In the genomic region with DNA sequence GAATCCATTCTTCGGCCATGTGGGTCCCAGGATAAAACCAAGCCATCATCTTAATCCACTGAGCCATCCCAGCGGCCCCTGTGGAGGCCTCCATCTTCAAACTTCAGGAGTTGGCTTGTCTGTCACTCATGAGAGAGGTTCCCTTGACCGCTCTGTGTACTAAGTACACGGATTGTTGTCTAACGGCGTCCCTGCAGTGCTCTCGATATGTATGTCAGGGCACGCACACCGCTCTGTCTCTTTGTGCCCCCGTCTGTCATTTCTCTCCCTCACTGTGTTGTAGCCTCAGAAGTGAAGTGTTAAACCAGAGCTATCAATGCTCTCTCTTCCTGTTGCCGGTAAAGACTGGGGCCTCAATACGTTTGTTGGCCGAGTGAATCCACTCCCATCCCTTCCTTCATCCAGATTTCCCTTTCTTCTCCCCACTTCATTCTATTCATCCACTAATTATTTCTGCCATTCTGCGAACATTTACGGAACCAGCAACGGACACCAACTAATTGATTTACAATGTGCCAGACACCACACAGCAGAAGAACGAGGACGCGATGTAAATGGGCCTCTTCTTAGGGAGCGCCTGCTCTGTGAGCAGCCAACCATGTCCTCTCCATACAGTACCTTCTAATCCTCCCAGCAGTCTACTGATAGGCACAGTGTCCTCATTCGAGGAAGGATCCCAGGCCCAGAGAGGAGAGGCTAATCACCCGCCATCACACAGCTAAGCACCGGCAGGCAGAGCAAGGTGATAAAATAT, we compare ENCODE assay signal across 16 mouse cellular contexts.
DNase-seq lines count a peak whose midpoint lies in the region; ATAC-seq lines count a peak whose summit lies in the region.
"Had no signal": no experiment of that assay in that cellular context is flagged by ENCODE, and none has a peak within 500 bp of the region (broad histone marks: within the 10 kb centered on the region; RNA-seq: fewer than 3 reads in every experiment).

No protein-coding gene starts in this region.

- H3K9me3 ChIP-seq in midbrain, embryonic 11.5 days (ENCODE audit: control insufficient read depth, low read length): no peaks in the 10 kb centered on the region
- no peaks in the 10 kb centered on the region for H3K9me3 ChIP-seq in midbrain, embryonic 16.5 days (replicated peaks; ENCODE audit: control insufficient read depth, low read length, poor library complexity, severe bottlenecking)
- H3K9me3 ChIP-seq in forebrain, embryonic 14.5 days (replicated peaks; ENCODE audit: control insufficient read depth, low read length): no peaks in the 10 kb centered on the region
- H3K9me3 ChIP-seq in hindbrain, embryonic 16.5 days (ENCODE audit: control insufficient read depth, low read length): no peaks in the 10 kb centered on the region
- H3K9me3 ChIP-seq: limb, embryonic 13.5 days had no signal

- 0 out of 2 replicates have a peak overlapping the region, but pooled peaks have one; percentile 5 for H3K27ac ChIP-seq in midbrain, embryonic 11.5 days (ENCODE audit: low read depth, low read length)
- no peak overlapping the region for H3K27ac ChIP-seq in midbrain, embryonic 16.5 days (ENCODE audit: low read length)
- H3K27ac ChIP-seq in forebrain, embryonic 14.5 days (ENCODE audit: low read depth, low read length): no peak overlapping the region
- H3K27ac ChIP-seq in hindbrain, embryonic 16.5 days (ENCODE audit: low read depth, low read length): no peak overlapping the region
- H3K27ac ChIP-seq: limb, embryonic 13.5 days; liver, embryonic 14.5 days had no signal

- H3K4me3 ChIP-seq in midbrain, embryonic 11.5 days (ENCODE audit: low read depth, low read length): no peak overlapping the region
- no peak overlapping the region for H3K4me3 ChIP-seq in midbrain, embryonic 16.5 days (ENCODE audit: low read depth, low read length)
- H3K4me3 ChIP-seq in forebrain, embryonic 14.5 days (ENCODE audit: low read depth, low read length): no peak overlapping the region
- H3K4me3 ChIP-seq in hindbrain, embryonic 16.5 days (ENCODE audit: low read length): no peak overlapping the region
- H3K4me3 ChIP-seq: limb, embryonic 13.5 days had no signal

- H3K4me2 ChIP-seq in midbrain, embryonic 11.5 days: peak overlapping the region; percentile 15; the same call in 1 of the 2 replicates
- H3K4me2 ChIP-seq in midbrain, embryonic 16.5 days (ENCODE audit: low read length): no peak overlapping the region
- H3K4me2 ChIP-seq in forebrain, embryonic 14.5 days (ENCODE audit: low read length): no peak overlapping the region
- H3K4me2 ChIP-seq in hindbrain, embryonic 16.5 days (ENCODE audit: low read length): no peak overlapping the region
- H3K4me2 ChIP-seq: limb, embryonic 13.5 days had no signal

- 42% methylated on average over 23 of the region's 23 CpGs for WGBS in midbrain, embryonic 11.5 days
- 34% methylated on average over 23 of the region's 23 CpGs for WGBS in midbrain, embryonic 16.5 days
- 26% methylated on average over 23 of the region's 23 CpGs for WGBS in forebrain, embryonic 14.5 days
- 49% methylated on average over 23 of the region's 23 CpGs for WGBS in hindbrain, embryonic 16.5 days

- no peak for DNase-seq in midbrain, embryonic 11.5 days (ENCODE audit: low spot score, missing footprints)
- peak; percentile 43 for DNase-seq in forebrain, embryonic 14.5 days (ENCODE audit: low spot score)
- no peak for DNase-seq in spleen, adult 18-20 months
- DNase-seq in right cerebral cortex, postnatal 4 days: no peak
- no peak for DNase-seq in adrenal gland, postnatal 4 days (ENCODE audit: low spot score in 2 of 2)
- DNase-seq: cerebellum, adult 9-11 months; gastrocnemius, postnatal 10 days; kidney, adult 18-20 months; kidney, postnatal 36 days; right cerebral cortex, postnatal 14 days had no signal

- H3K4me1 ChIP-seq in midbrain, embryonic 11.5 days (ENCODE audit: control insufficient read depth, insufficient read depth, low read length): no peaks in the 10 kb centered on the region
- peaks cover 4% of the 10 kb centered on the region for H3K4me1 ChIP-seq in midbrain, embryonic 16.5 days (ENCODE audit: control insufficient read depth, insufficient read depth, low read length)
- H3K4me1 ChIP-seq in forebrain, embryonic 14.5 days (ENCODE audit: control insufficient read depth, insufficient read depth, low read length): peaks cover 15% of the 10 kb centered on the region
- no peaks in the 10 kb centered on the region for H3K4me1 ChIP-seq in hindbrain, embryonic 16.5 days (ENCODE audit: control insufficient read depth, insufficient read depth, low read depth, low read length)
- H3K4me1 ChIP-seq: limb, embryonic 13.5 days had no signal

- H3K27me3 ChIP-seq in midbrain, embryonic 11.5 days (ENCODE audit: control insufficient read depth, insufficient read depth, low read length): no peaks in the 10 kb centered on the region
- no peaks in the 10 kb centered on the region for H3K27me3 ChIP-seq in midbrain, embryonic 16.5 days (ENCODE audit: control insufficient read depth, insufficient read depth, low read depth, low read length)
- H3K27me3 ChIP-seq in forebrain, embryonic 14.5 days (replicated peaks; ENCODE audit: control insufficient read depth, insufficient read depth, low read length): no peaks in the 10 kb centered on the region
- no peaks in the 10 kb centered on the region for H3K27me3 ChIP-seq in hindbrain, embryonic 16.5 days (replicated peaks; ENCODE audit: control insufficient read depth, insufficient read depth, low read length)
- H3K27me3 ChIP-seq: limb, embryonic 13.5 days; Patski had no signal

- ATAC-seq in midbrain, embryonic 11.5 days (ENCODE audit: low FRiP score): peak; percentile 72
- ATAC-seq in midbrain, embryonic 16.5 days: no peak
- peak; percentile 62 for ATAC-seq in forebrain, embryonic 14.5 days
- ATAC-seq in hindbrain, embryonic 16.5 days: peak; percentile 50; the same call in 1 of the 2 replicates
- ATAC-seq: lung, postnatal 0 days; Patski had no signal

- no peaks in the 10 kb centered on the region for H3K36me3 ChIP-seq in midbrain, embryonic 11.5 days (ENCODE audit: control insufficient read depth, insufficient read depth, low read length)
- H3K36me3 ChIP-seq in midbrain, embryonic 16.5 days (ENCODE audit: control insufficient read depth, insufficient read depth, low read length): no peaks in the 10 kb centered on the region
- H3K36me3 ChIP-seq in forebrain, embryonic 14.5 days (ENCODE audit: control insufficient read depth, insufficient read depth, low read length): no peaks in the 10 kb centered on the region
- H3K36me3 ChIP-seq in hindbrain, embryonic 16.5 days (ENCODE audit: control insufficient read depth, insufficient read depth, low read length): no peaks in the 10 kb centered on the region
- H3K36me3 ChIP-seq: limb, embryonic 13.5 days had no signal

- no peak overlapping the region for H3K9ac ChIP-seq in midbrain, embryonic 11.5 days (ENCODE audit: low read length)
- no peak overlapping the region for H3K9ac ChIP-seq in midbrain, embryonic 16.5 days (ENCODE audit: low read depth, low read length)
- H3K9ac ChIP-seq in forebrain, embryonic 14.5 days (ENCODE audit: low read length): no peak overlapping the region
- H3K9ac ChIP-seq in hindbrain, embryonic 16.5 days (ENCODE audit: low read depth, low read length): no peak overlapping the region
- H3K9ac ChIP-seq: limb, embryonic 13.5 days; liver, embryonic 14.5 days had no signal
